Mouse (Mus musculus): Measurements from ENCODE around the gene Arhgap9.
"Not testable (repeated sequence)": the region's sequence is repeated elsewhere in the genome, so short reads cannot be mapped to it uniquely, and the experiment has no call there.

Arhgap9 gene

DNA sequence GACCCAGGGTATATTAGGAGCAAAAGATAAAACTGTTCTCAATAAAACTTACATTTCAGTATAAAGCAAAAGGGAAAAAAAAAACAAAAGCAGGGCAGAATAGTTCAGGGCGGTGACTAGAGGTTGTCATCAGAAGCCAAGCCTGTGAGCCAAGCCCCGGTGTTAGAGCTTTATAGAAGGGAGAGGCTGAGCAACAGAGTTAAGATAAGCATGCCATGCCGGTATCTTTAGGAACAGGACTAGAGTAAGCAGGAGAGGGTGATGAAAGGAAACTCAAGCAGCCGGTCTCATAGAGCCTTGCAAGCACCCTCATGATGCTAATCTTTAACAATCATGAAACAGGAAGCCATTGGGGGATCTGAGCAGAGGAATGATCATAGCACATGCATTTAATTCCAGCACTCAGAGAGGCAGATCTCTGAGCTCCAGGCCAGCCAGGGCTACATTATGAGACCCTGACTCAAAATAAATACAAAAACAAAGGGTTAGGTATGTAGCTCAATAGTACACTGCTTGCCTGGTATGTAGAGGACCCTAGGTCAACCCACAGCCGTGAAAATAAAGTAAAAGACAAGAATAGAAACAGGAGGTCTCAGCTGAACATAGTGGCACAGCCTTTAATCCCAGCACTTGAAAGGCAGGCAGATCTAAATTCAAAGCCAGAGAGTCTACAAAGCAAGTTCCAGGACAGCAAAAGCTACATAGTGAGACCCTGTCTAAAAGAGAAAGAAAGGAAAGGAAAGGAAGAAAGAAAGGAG, 29.7 kb upstream of the Arhgap9 start:
- peak; percentile 53 for DNase-seq (ENCODE audit: low read depth, low spot score)

DNA sequence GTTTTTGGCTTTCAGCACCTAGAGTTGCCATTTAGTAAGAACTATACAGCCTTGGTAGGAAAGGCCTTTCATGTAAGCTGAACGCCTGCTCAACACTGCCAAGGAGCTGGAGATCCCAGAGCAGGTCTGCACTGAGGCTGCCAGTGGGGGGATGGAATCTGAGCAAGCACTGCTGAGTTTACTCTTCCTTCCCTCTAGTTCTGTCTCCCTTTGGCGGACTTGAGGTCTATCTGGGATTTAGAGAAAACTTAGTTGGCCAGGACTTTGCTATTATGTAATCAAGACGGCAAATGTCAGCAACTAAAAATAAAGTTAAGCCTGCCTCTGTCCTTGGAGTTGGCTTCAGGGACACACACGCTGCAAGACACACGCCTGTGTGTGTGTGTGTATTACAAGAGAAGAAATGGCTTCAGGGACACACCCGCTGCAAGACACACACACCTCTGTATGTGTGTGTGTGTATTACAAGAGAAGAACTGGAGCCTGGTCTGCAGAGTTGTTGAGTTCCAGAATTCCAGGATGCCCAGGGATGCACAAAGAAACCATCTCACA, 28.7 kb upstream of the Arhgap9 start:
- DNase-seq (ENCODE audit: low read depth, low spot score) = no peak

DNA sequence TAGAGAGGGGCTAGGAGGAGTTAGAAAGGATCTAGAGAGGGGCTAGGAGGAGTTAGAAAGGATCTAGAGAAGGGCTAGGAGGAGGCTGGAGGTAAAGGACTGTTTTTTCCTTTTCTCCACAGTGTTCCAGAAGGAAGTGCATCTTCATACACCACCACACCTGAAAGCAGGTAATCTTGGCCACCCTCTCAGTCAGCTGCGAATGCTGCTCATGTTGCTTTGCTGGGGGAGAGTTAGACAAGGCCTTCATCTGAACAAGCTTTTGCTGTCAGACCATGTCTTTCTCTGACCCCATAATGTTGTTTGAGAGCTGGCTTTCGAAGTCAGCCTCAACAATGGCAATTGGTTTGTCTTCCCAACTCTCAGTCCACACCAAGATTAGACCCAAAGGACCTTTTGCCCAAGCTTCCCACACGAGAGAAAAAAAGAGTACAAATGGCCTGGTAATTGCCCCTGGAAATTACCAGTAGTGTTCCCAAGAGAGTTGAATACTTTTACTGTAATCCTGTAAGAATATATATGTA, 28.1 kb upstream of the Arhgap9 start:
- no peak for DNase-seq (ENCODE audit: low read depth, low spot score)

DNA sequence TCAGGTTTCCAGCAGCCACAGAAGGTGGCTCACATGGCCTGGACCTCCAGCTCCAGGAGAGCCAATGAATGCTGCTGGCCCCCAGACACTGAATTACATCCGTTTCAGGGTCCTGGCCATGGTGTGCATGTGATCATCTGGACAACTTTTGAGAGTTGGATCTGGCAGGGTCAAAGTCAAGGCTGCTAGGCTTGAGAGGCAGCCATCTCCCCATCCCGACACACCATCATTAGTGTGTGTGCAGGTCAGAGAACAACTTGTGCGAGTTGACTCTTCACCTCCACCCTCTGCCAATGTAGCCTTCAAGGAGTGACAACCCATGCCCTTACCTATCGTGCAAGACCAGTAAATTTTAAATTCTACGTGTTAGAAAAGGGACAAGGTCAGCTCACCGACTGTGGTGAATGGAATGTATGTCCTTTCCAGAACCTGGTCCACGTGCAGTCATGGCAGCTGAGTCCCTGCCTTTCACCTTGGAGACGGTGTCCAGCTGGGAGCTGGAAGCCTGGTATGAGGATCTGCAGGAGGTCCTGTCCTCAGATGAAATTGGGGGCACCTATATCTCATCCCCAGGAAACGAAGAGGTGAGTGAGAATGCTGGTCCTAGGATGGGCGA, 26.8 kb upstream of the Arhgap9 start:
- no peak for DNase-seq (ENCODE audit: low read depth, low spot score)

- no peak for DNase-seq (ENCODE audit: low read depth, low spot score)
Observed at GRCm38 (mm10) chr10:127295986-127296794, 25.6 kb upstream of the Arhgap9 start.

GRCm38 (mm10) chr10:127297015-127297871, 24.5 kb upstream of the Arhgap9 start:
- DNase-seq (ENCODE audit: low read depth, low spot score) = no peak

GRCm38 (mm10) chr10:127300361-127300760, 21.4 kb upstream of the Arhgap9 start:
- DNase-seq (ENCODE audit: low read depth, low spot score) = no peak

DNA sequence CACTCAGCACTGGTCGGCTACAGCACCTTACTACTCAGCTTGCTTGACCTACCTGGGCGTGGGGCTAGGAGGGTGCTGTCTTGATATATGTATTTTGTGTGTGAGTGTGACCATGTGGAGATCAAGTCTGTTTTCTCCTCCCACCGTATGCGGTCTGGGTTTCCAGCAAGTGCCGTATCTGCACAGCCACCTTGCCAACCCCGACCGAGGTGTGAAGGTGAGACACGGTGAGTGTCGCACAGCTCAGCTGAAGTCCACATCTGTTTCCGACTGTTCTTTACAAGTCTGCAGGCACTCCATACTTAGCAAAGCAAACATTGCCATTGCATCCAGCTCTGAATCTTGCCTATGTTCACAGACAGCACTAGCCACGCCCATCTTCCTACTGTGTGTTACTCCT, 18.6 kb upstream of the Arhgap9 start:
- DNase-seq (ENCODE audit: low read depth, low spot score) = no peak

- not testable (repeated sequence) for DNase-seq (ENCODE audit: low read depth, low spot score)
Observed at GRCm38 (mm10) chr10:127309167-127309566, 12.6 kb upstream of the Arhgap9 start.

DNA sequence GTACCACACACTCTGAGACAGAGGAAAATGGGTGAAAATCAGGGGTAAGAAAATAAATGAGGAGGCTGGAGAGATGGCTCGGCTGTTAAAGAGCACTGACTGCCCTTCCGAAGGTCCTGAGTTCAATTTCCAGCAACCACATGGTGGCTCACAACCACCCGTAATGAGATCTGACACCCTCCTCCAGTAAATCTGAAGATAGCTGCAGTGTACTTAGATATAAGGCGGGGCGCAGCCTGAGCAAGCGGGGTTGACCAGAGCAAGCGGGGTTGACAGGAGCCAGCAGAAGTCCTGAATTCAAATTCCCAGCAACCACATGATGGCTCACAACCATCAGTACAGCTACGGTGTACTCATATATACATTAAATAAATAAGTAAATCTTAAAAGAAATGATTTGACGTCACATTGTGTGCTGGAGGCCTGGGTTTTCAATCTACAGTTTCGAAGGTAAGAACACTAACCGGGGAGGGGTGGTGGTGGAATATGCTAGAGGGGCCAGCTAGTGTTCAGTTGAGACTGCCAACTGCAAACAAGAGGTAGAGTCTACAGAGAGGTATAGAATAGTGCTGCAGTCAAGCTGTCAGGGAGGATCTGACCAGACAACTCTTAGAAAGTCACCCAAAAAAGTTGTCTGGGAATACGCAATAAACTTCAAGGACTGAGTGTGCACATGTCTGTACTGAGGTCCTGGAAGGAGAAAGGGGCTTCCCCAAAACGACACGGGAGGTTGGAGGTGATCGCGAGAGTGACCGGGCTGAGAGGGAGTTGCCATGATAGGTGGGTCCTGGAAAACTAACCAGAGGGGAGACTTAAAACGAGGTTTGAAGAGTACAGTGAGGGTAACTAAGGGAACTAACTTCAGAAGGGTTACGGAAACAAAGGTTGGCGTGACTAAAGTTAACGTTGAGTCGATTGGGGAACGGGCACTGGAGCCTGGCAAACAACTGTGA, 11.0 kb upstream of the Arhgap9 start:
- DNase-seq (ENCODE audit: low read depth, low spot score) = peak; percentile 90

DNA sequence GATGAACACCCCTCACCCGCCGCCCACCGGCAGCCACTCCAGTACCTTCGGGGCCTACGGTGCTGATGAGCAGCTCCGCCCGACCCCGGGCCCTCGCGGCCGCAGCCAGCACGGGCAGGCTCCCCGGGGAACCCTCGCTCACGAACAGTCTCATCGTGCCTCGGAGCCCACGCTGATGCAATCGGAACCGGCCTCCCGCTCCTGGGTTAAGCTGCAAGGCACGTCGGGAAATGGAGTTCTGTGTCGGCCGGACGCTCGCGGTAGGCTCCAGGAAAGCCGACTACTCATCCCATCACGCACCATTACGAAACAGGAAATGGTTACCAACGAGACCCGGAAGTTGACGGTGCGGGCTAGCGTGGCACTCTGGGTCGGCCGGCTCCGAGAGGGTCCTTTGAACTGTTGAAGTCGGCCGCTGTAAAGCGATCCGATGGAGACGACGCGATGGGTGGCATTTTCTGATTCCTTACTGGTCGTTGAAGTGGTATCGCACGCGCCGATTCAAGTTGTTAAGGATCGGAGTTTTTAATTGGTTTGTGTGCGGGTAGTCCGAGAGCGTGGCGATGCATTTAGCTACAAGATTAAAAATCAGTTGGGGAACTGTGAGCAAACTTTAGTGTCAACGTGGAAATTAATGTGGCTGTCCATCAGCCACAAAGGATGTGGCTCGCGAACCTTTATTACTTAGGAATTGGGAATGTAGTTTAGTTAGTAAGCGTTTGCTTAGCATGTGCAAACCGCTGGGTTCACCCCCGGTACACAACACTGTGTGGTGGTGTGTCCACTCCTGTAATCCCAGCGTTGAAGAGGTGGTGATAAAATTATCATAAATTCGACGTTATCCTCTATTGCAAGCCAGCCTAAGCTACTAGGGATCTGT, 10.0 kb upstream of the Arhgap9 start, which contains the start of gene Mars:
Gene Mars, minus strand, starts transcription at position 311 of the 880 bp plus-strand sequence.
- DNase-seq (ENCODE audit: low read depth, low spot score) = peak; percentile 96

GRCm38 (mm10) chr10:127312356-127312676, 9.4 kb upstream of the Arhgap9 start:
- peak; percentile 91 for DNase-seq (ENCODE audit: low read depth, low spot score)

- DNase-seq (ENCODE audit: low read depth, low spot score) = peak; percentile 23
Observed at GRCm38 (mm10) chr10:127312858-127313257, 8.9 kb upstream of the Arhgap9 start.

DNA sequence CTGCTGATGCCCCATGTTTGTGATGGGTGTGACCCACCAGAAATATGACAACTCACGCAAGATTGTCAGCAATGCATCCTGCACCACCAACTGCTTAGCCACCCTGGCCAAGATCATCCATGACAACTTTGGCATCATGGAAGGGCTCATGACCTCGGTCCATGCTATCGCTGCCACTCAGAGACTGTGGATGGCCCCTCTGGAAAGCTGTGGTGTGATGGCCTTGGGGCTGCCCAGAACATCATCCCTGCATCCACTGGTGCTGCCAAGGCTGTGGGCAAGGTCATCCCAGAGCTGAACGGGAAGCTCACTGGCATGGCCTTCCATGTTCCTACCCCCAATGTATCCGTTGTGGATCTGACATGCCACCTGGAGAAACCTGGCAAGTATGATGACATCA, 8.2 kb upstream of the Arhgap9 start:
- not testable (repeated sequence) for DNase-seq (ENCODE audit: low read depth, low spot score)

GRCm38 (mm10) chr10:127314950-127315349, 6.8 kb upstream of the Arhgap9 start:
- not testable (repeated sequence) for DNase-seq (ENCODE audit: low read depth, low spot score)

GRCm38 (mm10) chr10:127317277-127317676, 4.5 kb upstream of the Arhgap9 start:
- no peak for DNase-seq (ENCODE audit: low read depth, low spot score)

- no peak for DNase-seq (ENCODE audit: low read depth, low spot score)
Observed at GRCm38 (mm10) chr10:127318009-127318408, 3.8 kb upstream of the Arhgap9 start.

DNA sequence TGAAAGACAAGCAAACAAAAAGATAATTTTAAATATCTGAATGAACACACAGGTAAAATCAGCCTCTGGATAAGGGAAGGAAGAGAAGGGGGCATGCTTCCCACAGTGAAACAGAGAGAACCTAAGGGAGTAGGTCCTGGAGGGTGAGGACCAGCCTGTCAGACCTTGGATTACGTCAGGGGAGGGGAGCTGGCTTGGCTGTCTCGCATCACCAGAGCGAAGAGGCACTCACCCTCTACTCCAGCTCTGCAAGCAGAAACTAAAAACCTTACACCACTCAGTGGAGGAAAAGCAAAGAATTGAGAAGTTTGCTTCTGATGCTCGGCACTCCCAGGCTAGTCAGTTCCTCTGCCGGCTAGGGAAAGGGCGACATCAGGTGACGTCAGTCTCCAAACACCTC, 1.8 kb upstream of the Arhgap9 start:
- no peak for DNase-seq (ENCODE audit: low read depth, low spot score)

GRCm38 (mm10) chr10:127322178-127322577, 414 bp downstream of the Arhgap9 start:
- peak; percentile 25 for DNase-seq (ENCODE audit: low read depth, low spot score)

Measured in A20 (cell line).